Mouse (Mus musculus) CH12.LX (cell line): Measurements from ENCODE around the gene Tm9sf3. TPM values are rescaled to one million over a fixed set of nuclear protein-coding genes. Genes with fewer than 3 reads are reported as not detected.

Experiments used
- DNase-seq: peaks from one replicate; pipeline ENCODE4 v3.0.0-alpha.2; 2013; ENCODE audit errors: extremely low read depth
- H3K27ac ChIP-seq: 2 replicates; pipeline ENCODE4 v1.5.1; 2012; ENCODE audit warnings: low read depth, mild to moderate bottlenecking, control low read depth, moderate library complexity; ENCODE audit not compliant: insufficient read depth
- H3K27me3 ChIP-seq: replicated peaks from 2 replicates; pipeline ENCODE3; 2012; ENCODE audit warnings: inconsistent platforms
- H3K36me3 ChIP-seq, 2 experiments: replicated peaks in 1 of 2; 2 replicates each; pipeline versions ENCODE3 to v1.6.1; 2012; ENCODE audit warnings: inconsistent platforms in 1 of 2, low read length in 1 of 2, mild to moderate bottlenecking in 1 of 2, mixed read lengths in 1 of 2, moderate library complexity in 1 of 2; ENCODE audit not compliant: control insufficient read depth in 1 of 2, insufficient read depth in 1 of 2
- H3K4me1 ChIP-seq, 2 experiments: 2 replicates each; pipeline ENCODE4 v1.6.1; 2012; ENCODE audit warnings: inconsistent platforms in 1 of 2, moderate library complexity in 1 of 2; ENCODE audit not compliant: insufficient read depth in 2 of 2, control insufficient read depth in 1 of 2
- H3K4me2 ChIP-seq: 2 replicates; pipeline ENCODE4 v1.6.1; 2012; ENCODE audit warnings: low read depth, mild to moderate bottlenecking, control low read depth; ENCODE audit not compliant: poor library complexity, insufficient read depth, severe bottlenecking
- H3K4me3 ChIP-seq, 3 experiments: fragments of 150-350 bp in 1 of 3; sonication (generic) in 1 of 3; replicated peaks in 1 of 3; 2 replicates each; pipeline versions ENCODE3 to v1.5.1; 2011 to 2012; ENCODE audit warnings: low read depth in 2 of 3, low read length in 2 of 3, mild to moderate bottlenecking in 2 of 3, moderate library complexity in 2 of 3, control low read depth in 1 of 3, improper control_type of control experiment in 1 of 3, inconsistent platforms in 1 of 3, mixed read lengths in 1 of 3; ENCODE audit not compliant: poor library complexity in 1 of 3
- H3K79me2 ChIP-seq: replicated peaks from 2 replicates; pipeline ENCODE4 v1.6.1; 2012; ENCODE audit warnings: mild to moderate bottlenecking, moderate library complexity; ENCODE audit not compliant: control insufficient read depth, poor library complexity, insufficient read depth, severe bottlenecking; ENCODE audit errors: extremely low read depth
- H3K9ac ChIP-seq: 2 replicates; pipeline ENCODE4 v1.6.1; 2012; ENCODE audit warnings: low read depth, mild to moderate bottlenecking, control low read depth, moderate library complexity; ENCODE audit not compliant: insufficient read depth
- H3K9me3 ChIP-seq: replicated peaks from 2 replicates; pipeline ENCODE3; 2012; ENCODE audit warnings: low read length, inconsistent platforms, mixed read lengths
- BHLHE40 ChIP-seq: IDR thresholded peaks from 2 replicates; pipeline ENCODE4 v1.6.1; 2011; ENCODE audit warnings: mild to moderate bottlenecking, low read depth, low read length, improper control_type of control experiment
- CHD1 ChIP-seq: IDR thresholded peaks from 2 replicates; pipeline ENCODE4 v1.6.1; 2012; ENCODE audit warnings: low read depth, low read length, improper control_type of control experiment, inconsistent platforms
- CTCF ChIP-seq, 2 experiments: IDR thresholded peaks in 1 of 2; conservative IDR thresholded peaks in 1 of 2; 2 replicates each; pipeline ENCODE4 v1.5.1; 2011 to 2012; ENCODE audit warnings: low read depth in 2 of 2, low read length in 2 of 2, improper control_type of control experiment in 1 of 2, inconsistent platforms in 1 of 2, mild to moderate bottlenecking in 1 of 2, moderate library complexity in 1 of 2
- E2F4 ChIP-seq: IDR thresholded peaks from 2 replicates; pipeline ENCODE4 v1.6.1; 2011; ENCODE audit warnings: low read depth, low read length, improper control_type of control experiment; ENCODE audit not compliant: insufficient replicate concordance
- ELF1 ChIP-seq: IDR thresholded peaks from 2 replicates; pipeline ENCODE4 v1.6.1; 2014; ENCODE audit warnings: low read depth, mild to moderate bottlenecking, inconsistent platforms, low read length, improper control_type of control experiment
- GABPA ChIP-seq: IDR thresholded peaks from 2 replicates; pipeline ENCODE4 v1.6.1; 2012; ENCODE audit warnings: low read depth, low read length, improper control_type of control experiment, inconsistent platforms; ENCODE audit not compliant: insufficient replicate concordance
- IRF4 ChIP-seq: IDR thresholded peaks from 2 replicates; pipeline ENCODE4 v1.6.1; 2014; ENCODE audit warnings: low read depth, mild to moderate bottlenecking, inconsistent platforms, low read length, improper control_type of control experiment
- JUN ChIP-seq: IDR thresholded peaks from 2 replicates; pipeline ENCODE4 v1.6.1; 2011; ENCODE audit warnings: low read depth, mild to moderate bottlenecking, low read length, improper control_type of control experiment, moderate library complexity; ENCODE audit not compliant: insufficient read depth
- KAT2A ChIP-seq: IDR thresholded peaks from 2 replicates; pipeline ENCODE4 v1.6.1; 2012; ENCODE audit warnings: low read length, improper control_type of control experiment, inconsistent platforms; ENCODE audit not compliant: insufficient replicate concordance
- MAX ChIP-seq: IDR thresholded peaks from 2 replicates; pipeline ENCODE4 v1.6.1; 2011; ENCODE audit warnings: low read length, improper control_type of control experiment
- MAZ ChIP-seq: IDR thresholded peaks from 2 replicates; pipeline ENCODE4 v1.6.1; 2012; ENCODE audit warnings: low read depth, mild to moderate bottlenecking, inconsistent platforms, low read length, improper control_type of control experiment, moderate library complexity
- MEF2A ChIP-seq: IDR thresholded peaks from 2 replicates; pipeline ENCODE4 v1.6.1; 2014; ENCODE audit warnings: low read depth, mild to moderate bottlenecking, inconsistent platforms, low read length, improper control_type of control experiment, borderline replicate concordance
- MXI1 ChIP-seq: IDR thresholded peaks from 2 replicates; pipeline ENCODE4 v1.6.1; 2011; ENCODE audit warnings: mild to moderate bottlenecking, low read depth, low read length, improper control_type of control experiment
- MYC ChIP-seq: IDR thresholded peaks from 2 replicates; pipeline ENCODE4 v1.6.1; 2011; ENCODE audit warnings: low read depth, mild to moderate bottlenecking, improper control_type of control experiment, low read length
- NRF1 ChIP-seq: IDR thresholded peaks from 2 replicates; pipeline ENCODE4 v1.6.1; 2014; ENCODE audit warnings: low read depth, mild to moderate bottlenecking, inconsistent platforms, low read length, improper control_type of control experiment, moderate library complexity
- PAX5 ChIP-seq: IDR thresholded peaks from 2 replicates; pipeline ENCODE4 v1.6.1; 2012; ENCODE audit warnings: low read length, inconsistent platforms, mixed read lengths
- POLR2A ChIP-seq: IDR thresholded peaks from 2 replicates; pipeline ENCODE4 v1.6.1; 2011; ENCODE audit warnings: low read depth, mild to moderate bottlenecking, improper control_type of control experiment, low read length
- RAD21 ChIP-seq: IDR thresholded peaks from 2 replicates; pipeline ENCODE4 v1.6.1; 2011; ENCODE audit warnings: low read depth, mild to moderate bottlenecking, low read length, improper control_type of control experiment, moderate library complexity
- RCOR1 ChIP-seq: conservative IDR thresholded peaks from 2 replicates; pipeline ENCODE4 v1.6.1; 2012; ENCODE audit warnings: low read depth, mild to moderate bottlenecking, inconsistent platforms, low read length, improper control_type of control experiment
- SIN3A ChIP-seq: IDR thresholded peaks from 2 replicates; pipeline ENCODE4 v1.6.1; 2012; ENCODE audit warnings: low read length, improper control_type of control experiment, inconsistent platforms
- SMC3 ChIP-seq: IDR thresholded peaks from 2 replicates; pipeline ENCODE4 v1.6.1; 2011; ENCODE audit warnings: low read depth, low read length, improper control_type of control experiment
- TBP ChIP-seq: conservative IDR thresholded peaks from 2 replicates; pipeline ENCODE4 v1.6.1; 2011; ENCODE audit warnings: low read depth, low read length, improper control_type of control experiment
- TCF12 ChIP-seq: IDR thresholded peaks from 2 replicates; pipeline ENCODE4 v1.6.1; 2014; ENCODE audit warnings: low read depth, mild to moderate bottlenecking, inconsistent platforms, low read length, improper control_type of control experiment
- USF2 ChIP-seq: conservative IDR thresholded peaks from 2 replicates; pipeline ENCODE4 v1.6.1; 2011; ENCODE audit warnings: low read depth, low read length, improper control_type of control experiment
- ZC3H11A ChIP-seq: IDR thresholded peaks from 2 replicates; pipeline ENCODE4 v1.6.1; 2012; ENCODE audit warnings: low read depth, mild to moderate bottlenecking, inconsistent platforms, low read length, improper control_type of control experiment
- ZKSCAN1 ChIP-seq: IDR thresholded peaks from 2 replicates; pipeline ENCODE4 v1.6.1; 2012; ENCODE audit warnings: low read depth, inconsistent platforms, low read length, improper control_type of control experiment, borderline replicate concordance
- ZMIZ1 ChIP-seq: IDR thresholded peaks from 2 replicates; pipeline ENCODE4 v1.6.1; 2012; ENCODE audit warnings: low read depth, mild to moderate bottlenecking, inconsistent platforms, low read length, improper control_type of control experiment
- ZNF384 ChIP-seq: IDR thresholded peaks from 2 replicates; pipeline ENCODE4 v1.6.1; 2012; ENCODE audit warnings: low read depth, low read length, improper control_type of control experiment, inconsistent platforms
- dilution Hi-C: fragments of 300-500 bp; cut with MboI; formaldehyde crosslinking; loops from 2 replicates; pipeline ENCODE4 v1.14.3; 2020; ENCODE audit warnings: low sequenced_read_pairs; ENCODE audit not compliant: extremely low pct_unique_long_range_greater_than_20kb, extremely low pct_ligation_motif_present
- in situ Hi-C: fragments of 300-500 bp; cut with MboI; formaldehyde crosslinking; loops from 3 replicates; pipeline ENCODE4 v1.14.3; 2019; ENCODE audit warnings: low sequenced_read_pairs, low pct_ligation_motif_present, low pct_unique_long_range_greater_than_20kb, mixed read lengths
- polyA plus RNA-seq: library from polyadenylated mRNA; unstranded; fragments of >175 nt; gene quantifications from 2 replicates; pipeline ENCODE4 v1.2.1, GENCODE M21; 2012; ENCODE audit warnings: low read depth; ENCODE audit not compliant: insufficient read length
- total RNA-seq, 2 experiments: library from RNA; depleted of rRNA; stranded (reverse); fragments of 300-350 nt in 1 of 2; fragments of >200 nt in 1 of 2; gene quantifications; 2 replicates each; pipeline ENCODE4 v1.2.3; 2012 to 2014

Tm9sf3 gene
- total and polyA plus RNA-seq, 3 experiments = 137 to 294 (median 182) TPM

DNA sequence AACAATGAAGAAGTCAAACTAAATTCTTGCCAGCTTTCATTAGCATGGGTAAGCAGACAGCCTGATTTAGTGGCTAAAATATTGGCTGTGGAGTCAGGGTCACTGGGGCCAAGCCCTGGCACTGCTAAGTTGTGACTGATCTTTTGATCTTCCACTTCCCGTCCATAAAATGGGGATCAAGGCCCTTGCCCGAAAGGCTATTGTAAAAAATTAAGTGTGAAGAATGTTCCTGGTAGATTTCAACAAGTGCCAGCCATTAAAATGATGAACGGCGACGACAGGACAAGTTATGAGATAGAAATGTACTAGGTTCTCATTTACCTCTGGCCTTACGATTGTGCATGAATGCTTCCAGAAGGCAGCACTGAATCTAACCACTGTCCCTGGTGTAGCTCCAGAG lies 38.1 kb upstream of the Tm9sf3 start:
- H3K27me3 ChIP-seq = no peaks in the 10 kb centered on the region
- H3K4me2 ChIP-seq = no peak overlapping the region
- peaks cover 88 to 99% of the 10 kb centered on the region in 2 experiments for H3K36me3 ChIP-seq
- no peaks in the 10 kb centered on the region for H3K9me3 ChIP-seq
- in situ Hi-C loops = loop anchor here (10.0 to 25.0 kb wide), 3 partner anchors 160 to 460 kb away; no protein-coding TSS in a partner anchor
- no peak overlapping the region for H3K4me3 ChIP-seq
- no peak overlapping the region for H3K27ac ChIP-seq
- H3K9ac ChIP-seq = no peak overlapping the region
- dilution Hi-C loops = no loop called here
- H3K4me1 ChIP-seq = no peaks in the 10 kb centered on the region
- DNase-seq = no peak
- no peaks in the 10 kb centered on the region for H3K79me2 ChIP-seq
- TF ChIP-seq MAZ (no peak), E2F4 (no peak), ELF1 (no peak), CTCF (conservative IDR thresholded peaks at IDR 0.05 in 1 of 2, IDR thresholded peaks at IDR 0.05 in 1 of 2; ENCODE audit: low read depth in 2 of 2, low read length in 2 of 2) (no peak), TCF12 (no peak), MYC (no peak), USF2 (no peak), IRF4 (no peak), BHLHE40 (no peak), JUN (no peak), NRF1 (no peak), MXI1 (no peak), POLR2A (no peak), MEF2A (no peak), RAD21 (no peak)

DNA sequence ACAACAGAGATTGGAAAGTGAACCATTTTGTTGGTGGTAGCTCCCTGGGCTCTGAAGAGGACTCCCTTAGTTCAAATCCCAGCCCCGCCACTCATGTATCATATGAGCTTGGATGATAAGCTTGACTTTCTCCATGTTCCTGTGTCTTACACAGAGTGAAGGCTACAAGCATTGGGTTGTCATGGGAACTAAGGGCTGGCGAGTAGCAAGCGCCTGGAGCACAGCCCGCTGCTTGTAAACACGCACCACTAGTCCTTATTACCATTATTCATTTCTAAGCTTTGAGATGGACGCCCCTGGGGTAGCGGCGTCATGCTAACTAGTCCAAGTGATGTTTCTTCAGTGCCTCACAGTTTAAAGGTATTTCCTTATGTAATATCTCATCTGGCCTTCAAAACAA lies 35.6 kb upstream of the Tm9sf3 start:
- no peak overlapping the region for H3K4me2 ChIP-seq
- TF ChIP-seq TCF12 (no peak), ZKSCAN1 (no peak), TBP (no peak), BHLHE40 (no peak), GABPA (no peak), IRF4 (no peak), ELF1 (no peak), PAX5 (no peak), MAX (no peak), SMC3 (no peak), USF2 (no peak), RAD21 (no peak), KAT2A (no peak), SIN3A (no peak), ZC3H11A (no peak), ZMIZ1 (no peak), CHD1 (no peak), ZNF384 (no peak), RCOR1 (no peak)
- TF ChIP-seq, all 38 proteins: peak for 0
- Histone ChIP-seq H3K4me1 (no peaks in the 10 kb centered on the region), H3K27me3 (no peaks in the 10 kb centered on the region), H3K79me2 (no peaks in the 10 kb centered on the region), H3K9ac (no peak overlapping the region), H3K4me3 (no peak overlapping the region), H3K27ac (no peak overlapping the region), H3K9me3 (no peaks in the 10 kb centered on the region), H3K36me3 (peaks cover 88 to 98% of the 10 kb centered on the region in 2 experiments)
- dilution Hi-C loops (no loop called here), in situ Hi-C loops (no loop called here)
- no peak for DNase-seq
